Mouse (Mus musculus) duodenum, adult 2 months (tissue): ENCODE results near the gene Gm9844. TPM values are rescaled to one million over a fixed set of nuclear protein-coding genes. Genes with fewer than 3 reads are reported as not detected.

ENCODE experiments used
- polyA plus RNA-seq: library from polyadenylated mRNA; depleted of rRNA; stranded (reverse); fragments of >200 nt; gene quantifications from 2 replicates; pipeline ENCODE4 v1.2.3, GENCODE M21; 2012; ENCODE audit warnings: low replicate concordance; rRNA removed

Gene Gm9844
- 0.31 TPM in 1 of 2 replicates, not detected in the other for polyA plus RNA-seq

DNA sequence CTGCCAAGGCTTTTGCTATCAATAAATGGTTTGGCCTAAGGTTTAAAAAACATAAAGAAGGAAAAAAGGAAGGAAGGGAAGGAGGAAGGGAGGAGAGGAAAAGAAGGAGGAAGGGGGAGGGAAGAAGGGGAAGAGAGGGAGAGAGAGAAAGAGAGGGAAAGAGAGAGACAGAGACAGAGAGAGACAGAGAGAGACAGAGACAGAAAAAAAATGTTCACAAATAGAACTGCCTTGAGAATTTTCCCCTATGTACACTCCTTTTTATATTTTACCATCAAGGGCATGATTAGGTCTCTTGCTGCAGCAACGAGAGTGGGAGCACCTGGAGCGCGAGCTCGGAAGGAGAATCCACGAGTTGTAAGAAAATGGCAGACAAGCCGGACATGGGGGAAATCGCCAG, at the start of gene Gm9844:
Gene Gm9844, plus strand, starts transcription at position 301 of the 400 bp plus-strand sequence.

GRCm38 (mm10) chr7:24869532-24870165, 7.6 kb downstream of the Gm9844 start, which contains the start of the genes Lypd4 and Dmrtc2:
Gene Lypd4 (minus strand): TSS chr7:24869941.
Gene Dmrtc2 (plus strand): TSS chr7:24870057.

DNA sequence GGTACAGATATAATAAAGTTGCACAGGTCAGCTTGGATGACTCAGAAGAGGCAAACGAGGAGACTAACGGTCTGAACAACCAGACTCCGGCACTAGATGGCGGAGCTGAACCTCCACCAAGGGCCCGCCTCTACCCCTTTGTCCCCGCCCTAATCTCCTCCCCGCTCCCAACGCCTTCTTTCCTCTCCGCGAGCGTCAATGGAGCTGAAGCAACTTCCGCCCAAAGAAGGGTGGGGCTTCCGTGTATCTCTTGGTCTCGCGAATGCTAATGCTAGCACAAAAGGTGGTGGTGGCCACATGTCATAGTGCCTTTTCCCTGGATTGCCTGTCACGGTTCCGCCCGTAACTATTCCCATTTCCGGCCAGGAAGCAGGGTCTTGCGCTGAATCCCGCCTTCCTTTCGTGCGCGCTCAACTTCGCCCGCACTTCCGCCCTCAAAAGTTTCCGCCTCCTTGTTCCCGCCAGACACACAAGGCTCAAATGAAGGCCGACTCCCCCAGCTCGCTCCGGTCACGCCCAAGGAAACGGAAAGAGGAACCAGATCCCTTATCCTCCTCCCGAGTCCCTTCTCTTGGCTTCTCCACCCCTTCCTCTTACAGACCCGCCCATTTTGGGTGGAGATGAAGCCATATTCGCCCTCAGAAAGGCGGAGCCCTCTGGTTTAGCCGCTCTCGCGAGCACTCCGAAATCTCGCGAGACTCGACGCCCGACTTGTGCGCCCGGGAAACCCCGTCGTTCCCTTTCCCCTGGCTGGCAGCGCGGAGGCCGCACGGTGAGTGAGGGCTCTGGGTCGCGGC, 22.1 kb downstream of the Gm9844 start, which contains the start of gene Rps19:
Gene Rps19, plus strand, starts transcription at position 476 of the 797 bp plus-strand sequence.

GRCm38 (mm10) chr7:24897224-24897623, 35.2 kb downstream of the Gm9844 start, which contains the start of gene Cd79a:
Gene Cd79a (plus strand): TSS chr7:24897381.

GRCm38 (mm10) chr7:24902630-24903443, 40.8 kb downstream of the Gm9844 start, which contains the start of gene Arhgef1:
Gene Arhgef1 (plus strand): TSS chr7:24902912.

Other genes starting within 250 kb of the Gm9844 start
- gene Lypd3, start 225.7 kb upstream of the Gm9844 start, polyA plus RNA-seq = 0.14 and 0.26 TPM in 2 replicates
- gene Tex101, start 185.5 kb upstream of the Gm9844 start, polyA plus RNA-seq = not detected in 2 replicates
- gene BC049730, start 153.0 kb upstream of the Gm9844 start, polyA plus RNA-seq = not detected in 2 replicates
- not detected in 2 replicates for gene Gm4763, start 135.3 kb upstream of the Gm9844 start, polyA plus RNA-seq
- gene Cd177, start 101.9 kb upstream of the Gm9844 start, polyA plus RNA-seq = 2.4 and 6.6 TPM in 2 replicates
- 3.0 and 4.2 TPM in 2 replicates for gene Ceacam10, start 85.0 kb upstream of the Gm9844 start, polyA plus RNA-seq
- gene Lypd4, start 7.7 kb downstream of the Gm9844 start, polyA plus RNA-seq = not detected in 2 replicates
- gene Dmrtc2, start 7.8 kb downstream of the Gm9844 start, polyA plus RNA-seq = not detected in 2 replicates
- gene Rps19, start 22.2 kb downstream of the Gm9844 start, polyA plus RNA-seq = 315 and 337 TPM in 2 replicates
- gene Cd79a, start 35.2 kb downstream of the Gm9844 start, polyA plus RNA-seq = 31.8 and 52.6 TPM in 2 replicates
- gene Arhgef1, start 40.7 kb downstream of the Gm9844 start, polyA plus RNA-seq = 128 and 140 TPM in 2 replicates
- not detected in 2 replicates for gene Gm4881, start 82.3 kb downstream of the Gm9844 start, polyA plus RNA-seq
- 244 and 287 TPM in 2 replicates for gene Rabac1, start 110.5 kb downstream of the Gm9844 start, polyA plus RNA-seq
- 1.6 and 4.1 TPM in 2 replicates for gene Atp1a3, start 143.7 kb downstream of the Gm9844 start, polyA plus RNA-seq
- gene Grik5, start 210.1 kb downstream of the Gm9844 start, polyA plus RNA-seq = 19.8 and 24.4 TPM in 2 replicates
- gene Zfp574, start 210.4 kb downstream of the Gm9844 start, polyA plus RNA-seq = 34.5 and 39.7 TPM in 2 replicates